Mouse (Mus musculus) frontal cortex, adult 2 months (tissue): ENCODE measurements around the gene Gatb. TPM values are rescaled to one million over a fixed set of nuclear protein-coding genes. Genes with fewer than 3 reads are reported as not detected.

Experiments used
- DNase-seq, 2 experiments: peaks; one replicate each; pipeline ENCODE4 v3.0.0; 2022; ENCODE audit warnings: low spot score in 1 of 2; ENCODE audit errors: extremely low spot score in 1 of 2
- polyA plus RNA-seq: library from polyadenylated mRNA; depleted of rRNA; stranded (reverse); fragments of >200 nt; gene quantifications from 2 replicates; pipeline ENCODE4 v1.2.3, GENCODE M21; 2012

Gatb gene
- polyA plus RNA-seq, 1 experiment = 16.6 TPM

GRCm38 (mm10) chr3:85592640-85593252, 18.8 kb downstream of the Gatb start:
- DNase-seq = no peak

- no peak for DNase-seq
Measured at GRCm38 (mm10) chr3:85594452-85594851, 20.5 kb downstream of the Gatb start.

- DNase-seq = no peak
Measured at GRCm38 (mm10) chr3:85599526-85599925, 25.6 kb downstream of the Gatb start.

- no peak for DNase-seq
Measured at GRCm38 (mm10) chr3:85601841-85602305, 28.0 kb downstream of the Gatb start.

- DNase-seq = no peak
Measured at GRCm38 (mm10) chr3:85603811-85604210, 29.9 kb downstream of the Gatb start.

- DNase-seq = no peak
Measured at GRCm38 (mm10) chr3:85606912-85607311, 33.0 kb downstream of the Gatb start.

GRCm38 (mm10) chr3:85607753-85608152, 33.8 kb downstream of the Gatb start:
- DNase-seq = no peak

- no peak for DNase-seq
Measured at GRCm38 (mm10) chr3:85616389-85616788, 42.5 kb downstream of the Gatb start.

GRCm38 (mm10) chr3:85618885-85619284, 45.0 kb downstream of the Gatb start:
- DNase-seq = no peak

GRCm38 (mm10) chr3:85619345-85619744, 45.4 kb downstream of the Gatb start:
- DNase-seq = peak in 1 of 2 experiments; percentile 51

- no peak for DNase-seq
Measured at GRCm38 (mm10) chr3:85619751-85620150, 45.8 kb downstream of the Gatb start.

- peak in 1 of 2 experiments; percentile 44 for DNase-seq
Measured at GRCm38 (mm10) chr3:85629895-85630510, 56.1 kb downstream of the Gatb start.

GRCm38 (mm10) chr3:85633733-85634132, 59.8 kb downstream of the Gatb start:
- no peak for DNase-seq

GRCm38 (mm10) chr3:85634389-85635125, 60.6 kb downstream of the Gatb start:
- no peak for DNase-seq

- no peak for DNase-seq
Measured at GRCm38 (mm10) chr3:85635126-85635419, 61.2 kb downstream of the Gatb start.

- DNase-seq = no peak
Measured at GRCm38 (mm10) chr3:85635591-85635990, 61.7 kb downstream of the Gatb start.

GRCm38 (mm10) chr3:85636716-85637447, 63.0 kb downstream of the Gatb start:
- DNase-seq = peak in 1 of 2 experiments; percentile 56

GRCm38 (mm10) chr3:85641751-85642150, 67.8 kb downstream of the Gatb start:
- no peak for DNase-seq

- no peak for DNase-seq
Measured at GRCm38 (mm10) chr3:85644814-85645213, 70.9 kb downstream of the Gatb start.

- no peak for DNase-seq
Measured at GRCm38 (mm10) chr3:85645517-85646004, 71.6 kb downstream of the Gatb start.

- no peak for DNase-seq
Measured at GRCm38 (mm10) chr3:85649176-85649575, 75.3 kb downstream of the Gatb start.
